Mouse (Mus musculus) C2C12 (cell line): Measurements from ENCODE around the gene Clec10a. TPM values are rescaled to one million over a fixed set of nuclear protein-coding genes. Genes with fewer than 3 reads are reported as not detected.

ENCODE experiments used
- H3K27me3 ChIP-seq: one replicate; pipeline ENCODE4 v1.6.1; 2011; ENCODE audit not compliant: control insufficient read depth, insufficient read depth, insufficient read length
- H3K36me3 ChIP-seq: one replicate; pipeline ENCODE4 v1.6.1; 2011; ENCODE audit not compliant: control insufficient read depth, insufficient read depth
- H3K4me3 ChIP-seq: one replicate; pipeline ENCODE4 v1.5.1; 2011; ENCODE audit warnings: mild to moderate bottlenecking, control low read depth; ENCODE audit not compliant: poor library complexity, insufficient read depth, severe bottlenecking
- H3K79me2 ChIP-seq: one replicate; pipeline ENCODE4 v1.6.1; 2011; ENCODE audit not compliant: control insufficient read depth, insufficient read depth
- H3K79me3 ChIP-seq: one replicate; pipeline ENCODE4 v1.6.1; 2011; ENCODE audit warnings: low read depth, control low read depth
- H3ac ChIP-seq: one replicate; pipeline ENCODE3; 2011; ENCODE audit warnings: low read depth; ENCODE audit not compliant: control insufficient read depth, insufficient read length
- CEBPB ChIP-seq: IDR thresholded peaks from one replicate; pipeline ENCODE4 v1.6.1; 2011; ENCODE audit warnings: low read depth, mild to moderate bottlenecking, control low read depth, moderate library complexity
- CTCF ChIP-seq: IDR thresholded peaks from one replicate; pipeline ENCODE4 v1.5.1; 2011; ENCODE audit not compliant: control insufficient read depth, insufficient read depth, insufficient read length
- FOSL1 ChIP-seq: IDR thresholded peaks from one replicate; pipeline ENCODE4 v1.8.0; 2011; ENCODE audit warnings: mild to moderate bottlenecking, low read length; ENCODE audit not compliant: poor library complexity, insufficient read depth, severe bottlenecking
- MAX ChIP-seq: IDR thresholded peaks from one replicate; pipeline ENCODE4 v1.6.1; 2011; ENCODE audit warnings: mild to moderate bottlenecking, control low read depth
- MYOD1 ChIP-seq: IDR thresholded peaks from one replicate; pipeline ENCODE4 v1.6.1; 2011; ENCODE audit warnings: low read depth; ENCODE audit not compliant: control insufficient read depth, insufficient read length
- MYOG ChIP-seq: IDR thresholded peaks from one replicate; pipeline ENCODE4 v1.6.1; 2011; ENCODE audit not compliant: control insufficient read depth, insufficient read length; ENCODE audit errors: extremely low read depth
- USF1 ChIP-seq: IDR thresholded peaks from one replicate; pipeline ENCODE4 v1.6.1; 2011; ENCODE audit warnings: low read depth, mild to moderate bottlenecking, control low read depth, moderate library complexity
- polyA plus RNA-seq: library from polyadenylated mRNA; unstranded; fragments of >200 nt; fragmentation: generic; extraction: Trizol; gene quantifications from one replicate; pipeline ENCODE4 v1.2.1, GENCODE M21; 2012; ENCODE audit warnings: missing spikeins

The Clec10a gene
- polyA plus RNA-seq, 1 experiment: 0.20 TPM

DNA sequence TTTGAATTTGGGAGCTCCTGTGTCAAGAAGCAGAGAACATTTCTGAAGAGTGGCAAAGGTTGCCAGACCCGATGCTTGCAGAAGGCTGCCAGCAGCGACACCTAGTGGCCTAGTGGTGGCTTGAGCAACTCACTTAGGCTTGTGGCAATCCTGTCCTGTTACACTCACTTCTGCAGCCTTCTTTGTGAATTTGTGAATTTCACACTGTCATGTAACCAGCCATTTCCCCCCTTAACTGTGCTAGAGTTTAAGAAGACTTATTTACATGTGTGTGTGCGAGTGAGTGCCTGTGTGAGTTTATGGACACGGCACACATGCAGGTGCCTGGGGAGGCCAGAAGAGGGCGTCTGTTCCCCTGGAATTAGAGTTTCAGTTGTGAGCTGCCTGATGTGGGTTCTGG lies 45.7 kb downstream of the Clec10a start:
- H3K4me3 ChIP-seq: no peak overlapping the region
- no peak overlapping the region for H3ac ChIP-seq
- H3K79me2 ChIP-seq: no peaks in the 10 kb centered on the region
- TF ChIP-seq CTCF (peak; percentile 86), FOSL1 (no peak)
- H3K79me3 ChIP-seq: peaks cover 3% of the 10 kb centered on the region
- no peaks in the 10 kb centered on the region for H3K36me3 ChIP-seq
- no peaks in the 10 kb centered on the region for H3K27me3 ChIP-seq

DNA sequence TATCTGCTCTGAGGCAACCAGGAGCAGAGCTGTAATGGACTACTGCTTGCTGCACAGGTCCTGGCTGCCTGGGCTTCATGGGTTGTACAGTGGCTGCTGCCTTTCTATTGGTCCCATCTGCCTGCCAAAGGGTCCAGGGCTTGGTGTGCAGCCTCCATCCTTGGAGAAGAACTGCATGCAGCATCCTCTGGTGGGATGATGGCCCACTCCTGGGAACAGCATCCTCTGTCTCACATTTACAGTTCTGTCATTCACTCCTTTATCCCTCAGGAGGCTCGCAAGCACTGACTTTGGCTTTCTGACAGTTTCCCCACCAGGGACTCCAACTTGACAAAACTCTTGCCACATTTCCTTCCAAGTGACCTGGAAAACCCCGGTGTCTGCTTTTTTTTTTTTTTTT lies 50.8 kb downstream of the Clec10a start:
- H3K79me3 ChIP-seq: no peaks in the 10 kb centered on the region
- no peaks in the 10 kb centered on the region for H3K27me3 ChIP-seq
- TF ChIP-seq MYOG: no peak
- no peak for TF ChIP-seq MYOD1
- no peak for TF ChIP-seq MAX
- TF ChIP-seq CTCF: no peak
- TF ChIP-seq USF1: no peak
- no peak for TF ChIP-seq CEBPB
- no peak for TF ChIP-seq FOSL1
- H3K4me3 ChIP-seq: no peak overlapping the region
- H3ac ChIP-seq: no peak overlapping the region
- H3K36me3 ChIP-seq: no peaks in the 10 kb centered on the region
- no peaks in the 10 kb centered on the region for H3K79me2 ChIP-seq

DNA sequence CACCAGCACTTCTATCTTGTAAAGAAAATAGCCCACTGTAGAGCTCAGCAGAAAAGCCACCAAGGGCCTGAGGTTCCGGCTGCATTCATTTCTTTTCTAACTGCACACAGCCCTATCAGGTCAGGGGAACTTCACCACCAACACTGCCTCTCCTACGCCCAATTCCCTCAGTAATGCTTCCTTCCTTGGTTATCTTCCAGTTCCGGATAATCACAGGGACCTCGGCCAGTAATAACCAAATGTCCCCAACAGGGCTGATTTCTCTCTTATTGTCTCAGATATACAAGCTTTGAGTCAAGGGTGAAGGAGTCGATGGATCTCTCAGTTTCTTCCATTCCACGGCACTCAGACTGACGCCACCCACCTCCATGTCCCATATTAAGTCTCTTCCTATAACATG lies 51.3 kb downstream of the Clec10a start:
- TF ChIP-seq CEBPB (no peak), MYOD1 (no peak), FOSL1 (no peak), USF1 (no peak)
- H3K27me3 ChIP-seq: no peaks in the 10 kb centered on the region
- H3ac ChIP-seq: no peak overlapping the region
- no peaks in the 10 kb centered on the region for H3K79me2 ChIP-seq
- no peak overlapping the region for H3K4me3 ChIP-seq
- H3K79me3 ChIP-seq: no peaks in the 10 kb centered on the region
- no peaks in the 10 kb centered on the region for H3K36me3 ChIP-seq

DNA sequence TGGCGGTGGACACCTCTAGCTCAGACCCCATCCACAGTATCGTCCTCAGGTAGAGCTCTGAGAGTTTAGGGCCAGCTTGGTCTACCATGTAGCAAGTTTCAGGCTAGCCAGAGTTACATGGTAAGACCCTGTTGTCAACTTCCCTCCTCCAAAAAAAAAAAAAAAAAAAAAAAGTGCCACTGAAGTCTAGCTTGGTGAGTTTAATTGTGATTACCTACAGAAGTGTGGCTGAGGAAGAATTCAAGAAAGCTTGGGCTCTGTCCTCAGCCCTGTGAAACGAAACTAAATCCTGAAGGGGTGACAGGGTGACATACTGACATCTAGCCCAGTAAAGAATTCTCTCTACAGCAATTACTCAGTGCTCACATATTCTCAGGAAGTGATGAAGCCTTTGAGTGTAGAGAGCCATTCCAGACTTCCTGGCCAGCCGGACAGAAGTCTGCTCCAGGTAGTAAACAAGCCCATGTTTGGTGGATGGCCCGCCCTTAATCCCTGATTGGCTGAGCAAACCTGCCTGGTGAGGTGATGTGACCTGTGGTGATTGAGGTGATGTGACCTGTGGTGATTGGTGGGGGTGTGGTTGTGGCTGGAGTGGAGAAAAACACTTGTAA lies 52.9 kb downstream of the Clec10a start:
- Histone ChIP-seq H3K79me3 (no peaks in the 10 kb centered on the region), H3K36me3 (no peaks in the 10 kb centered on the region), H3K27me3 (no peaks in the 10 kb centered on the region), H3K79me2 (peaks cover 7% of the 10 kb centered on the region), H3K4me3 (no peak overlapping the region), H3ac (no peak overlapping the region)
- no peak for TF ChIP-seq MAX
- TF ChIP-seq USF1: no peak
- TF ChIP-seq MYOG: no peak
- no peak for TF ChIP-seq MYOD1
- TF ChIP-seq FOSL1: no peak
- no peak for TF ChIP-seq CTCF
- no peak for TF ChIP-seq CEBPB

DNA sequence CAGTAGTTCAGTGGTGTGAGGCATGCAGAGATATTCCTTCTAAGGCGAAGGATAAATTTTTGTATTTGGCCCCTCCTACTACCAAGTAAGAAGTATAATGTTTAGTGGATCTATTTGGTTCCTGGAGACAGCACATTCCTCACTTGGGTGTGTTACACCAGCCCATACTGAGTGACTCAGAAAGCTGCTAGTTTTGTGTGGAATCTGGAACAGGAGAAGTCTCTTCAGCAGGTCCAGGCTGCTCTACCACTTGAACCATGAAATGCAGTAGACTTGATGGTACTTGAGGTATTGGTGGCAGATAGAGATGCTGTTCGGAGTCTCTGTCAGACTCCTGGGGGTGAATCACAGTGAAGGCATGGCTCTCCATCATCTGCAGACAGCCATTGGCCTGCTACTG lies 54.7 kb downstream of the Clec10a start:
- Histone ChIP-seq H3K36me3 (no peaks in the 10 kb centered on the region), H3ac (no peak overlapping the region), H3K4me3 (no peak overlapping the region), H3K79me2 (peaks cover 25% of the 10 kb centered on the region), H3K79me3 (peaks cover 4% of the 10 kb centered on the region), H3K27me3 (no peaks in the 10 kb centered on the region)
- TF ChIP-seq USF1 (no peak), MAX (peak; percentile 45)

DNA sequence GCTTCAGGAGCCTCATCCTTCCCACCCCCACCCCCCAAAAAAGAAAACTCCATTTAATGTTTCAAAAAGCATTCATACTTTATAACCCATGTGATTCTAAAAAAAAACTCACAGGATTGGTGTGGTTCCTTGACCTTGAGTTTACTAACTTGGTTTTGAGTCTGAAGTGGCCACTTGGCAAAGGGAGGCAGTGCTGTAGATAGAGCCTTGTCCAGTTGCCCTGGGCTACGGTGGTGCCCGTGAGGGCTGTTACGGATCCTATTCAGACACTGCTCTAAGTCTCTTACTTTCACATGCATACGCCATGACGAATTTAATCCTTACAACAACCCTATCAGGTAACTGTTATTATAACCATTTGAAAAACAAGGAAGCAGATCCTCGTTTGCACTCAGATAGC lies 56.0 kb downstream of the Clec10a start:
- TF ChIP-seq MYOD1 (no peak), MAX (no peak), FOSL1 (no peak), CEBPB (no peak), MYOG (no peak), CTCF (no peak), USF1 (no peak)
- Histone ChIP-seq H3K79me3 (peaks cover 14% of the 10 kb centered on the region), H3K27me3 (no peaks in the 10 kb centered on the region), H3K79me2 (peaks cover 38% of the 10 kb centered on the region), H3K36me3 (peaks cover 12% of the 10 kb centered on the region), H3ac (no peak overlapping the region), H3K4me3 (no peak overlapping the region)
